Mouse (Mus musculus): ENCODE measurements around the gene Tnfrsf17. TPM values are rescaled to one million over a fixed set of nuclear protein-coding genes. Genes with fewer than 3 reads are reported as not detected.
A peak's percentile ranks its signal among the peaks of the same experiment; 100 is the strongest.
"Not testable (repeated sequence)": the region's sequence is repeated elsewhere in the genome, so short reads cannot be mapped to it uniquely, and the experiment has no call there.

The Tnfrsf17 gene
- polyA plus RNA-seq, 1 experiment from 2014 or later = not detected

DNA sequence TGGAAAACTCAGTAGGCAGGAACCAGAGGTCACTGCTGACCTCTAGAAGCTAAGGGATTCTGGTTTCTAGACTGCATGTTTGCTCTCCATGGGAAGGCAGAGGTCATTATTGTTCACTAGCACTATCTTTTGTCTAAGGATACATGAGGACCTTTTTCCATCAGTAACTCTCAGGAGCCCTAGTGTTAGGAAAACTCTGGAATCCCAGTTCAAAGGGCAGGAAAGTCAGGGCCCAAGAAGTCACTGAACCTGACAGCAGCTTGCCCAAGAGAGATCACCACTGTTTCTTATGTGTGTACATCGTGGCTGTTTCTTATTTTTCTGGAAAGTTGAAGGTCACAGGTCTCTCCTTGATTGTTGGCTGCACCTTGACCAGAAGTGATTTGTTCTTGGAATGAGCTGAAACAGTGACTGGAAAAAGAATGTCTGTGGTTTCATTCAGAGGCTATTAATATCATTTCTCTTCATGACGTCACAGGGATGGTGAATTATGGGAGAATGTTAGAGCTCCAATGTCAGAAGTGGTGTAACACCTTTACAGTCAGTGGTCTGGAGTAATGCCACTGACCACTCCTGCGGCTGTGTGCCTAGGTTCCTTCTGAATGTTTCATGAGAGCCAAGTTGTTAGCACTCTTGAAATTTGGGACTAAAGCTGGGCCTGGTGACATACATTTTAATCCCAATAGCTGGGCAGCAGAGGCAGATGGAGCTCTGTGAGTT, 16.6 kb downstream of the Tnfrsf17 start:
- ATAC-seq (replicated peaks; ENCODE audit: low FRiP score, low read depth) (0 out of 2 replicates have a peak, but pooled peaks have one; percentile 52), DNase-seq (ENCODE audit: low spot score) (no peak)
- Histone ChIP-seq H3K9me3 (replicated peaks; ENCODE audit: low read length) (no peaks in the 10 kb centered on the region), H3K4me3 (replicated peaks; ENCODE audit: low read depth, low read length) (no peak overlapping the region), H3K9ac (ENCODE audit: low read depth, low read length) (no peak overlapping the region), H3K4me2 (ENCODE audit: low read length) (no peak overlapping the region), H3K4me1 (replicated peaks; ENCODE audit: insufficient read depth, low read length) (no peaks in the 10 kb centered on the region), H3K36me3 (ENCODE audit: insufficient read depth, low read length) (no peaks in the 10 kb centered on the region), H3K27me3 (ENCODE audit: insufficient read depth, low read length) (no peaks in the 10 kb centered on the region), H3K27ac (0 out of 2 replicates have a peak overlapping the region, but pooled peaks have one; percentile 31)
- TF ChIP-seq CTCF (IDR thresholded peaks at IDR 0.05; ENCODE audit: low read depth) = no peak
- 65% methylated on average over 3 of the region's 3 CpGs for WGBS

- Histone ChIP-seq H3K27me3 (ENCODE audit: insufficient read depth, low read length) (no peaks in the 10 kb centered on the region), H3K4me3 (replicated peaks; ENCODE audit: low read depth, low read length) (no peak overlapping the region), H3K4me1 (replicated peaks; ENCODE audit: insufficient read depth, low read length) (no peaks in the 10 kb centered on the region), H3K9me3 (replicated peaks; ENCODE audit: low read length) (no peaks in the 10 kb centered on the region), H3K27ac (no peak overlapping the region), H3K36me3 (ENCODE audit: insufficient read depth, low read length) (no peaks in the 10 kb centered on the region), H3K9ac (ENCODE audit: low read depth, low read length) (no peak overlapping the region), H3K4me2 (ENCODE audit: low read length) (no peak overlapping the region)
- TF ChIP-seq CTCF (IDR thresholded peaks at IDR 0.05; ENCODE audit: low read depth) = no peak
- WGBS = 94% methylated on average over 1 of the region's 1 CpGs
- ATAC-seq (replicated peaks; ENCODE audit: low FRiP score, low read depth) (no peak), DNase-seq (ENCODE audit: low spot score) (no peak)
Observed at GRCm38 (mm10) chr16:11331030-11331429, 17.4 kb downstream of the Tnfrsf17 start.

- Histone ChIP-seq H3K4me2 (ENCODE audit: low read length) (no peak overlapping the region), H3K9me3 (replicated peaks; ENCODE audit: low read length) (no peaks in the 10 kb centered on the region), H3K4me3 (replicated peaks; ENCODE audit: low read depth, low read length) (no peak overlapping the region), H3K4me1 (replicated peaks; ENCODE audit: insufficient read depth, low read length) (no peaks in the 10 kb centered on the region), H3K27me3 (ENCODE audit: insufficient read depth, low read length) (no peaks in the 10 kb centered on the region), H3K9ac (ENCODE audit: low read depth, low read length) (no peak overlapping the region), H3K36me3 (ENCODE audit: insufficient read depth, low read length) (no peaks in the 10 kb centered on the region), H3K27ac (no peak overlapping the region; the same call in 1 of the 2 replicates)
- ATAC-seq (replicated peaks; ENCODE audit: low FRiP score, low read depth) (no peak), DNase-seq (ENCODE audit: low spot score) (peak; percentile 35)
- TF ChIP-seq CTCF (IDR thresholded peaks at IDR 0.05; ENCODE audit: low read depth) = no peak
- 78% methylated on average over 4 of the region's 4 CpGs for WGBS
Observed at GRCm38 (mm10) chr16:11343292-11343815, 29.7 kb downstream of the Tnfrsf17 start.

GRCm38 (mm10) chr16:11351903-11352302, 38.3 kb downstream of the Tnfrsf17 start:
- no peak overlapping the region for H3K4me3 ChIP-seq (replicated peaks; ENCODE audit: low read depth, low read length)
- ATAC-seq (replicated peaks; ENCODE audit: low FRiP score, low read depth) (no peak), DNase-seq (ENCODE audit: low spot score) (no peak)
- no peak for TF ChIP-seq CTCF (IDR thresholded peaks at IDR 0.05; ENCODE audit: low read depth)
- no peak overlapping the region for H3K9ac ChIP-seq (ENCODE audit: low read depth, low read length)
- H3K27me3 ChIP-seq (ENCODE audit: insufficient read depth, low read length) = no peaks in the 10 kb centered on the region
- H3K36me3 ChIP-seq (ENCODE audit: insufficient read depth, low read length) = peaks cover 10% of the 10 kb centered on the region; the same call in 1 of the 2 replicates
- no peaks in the 10 kb centered on the region for H3K9me3 ChIP-seq (replicated peaks; ENCODE audit: low read length)
- WGBS = 77% methylated on average over 7 of the region's 7 CpGs
- no peak overlapping the region for H3K4me2 ChIP-seq (ENCODE audit: low read length)
- H3K4me1 ChIP-seq (replicated peaks; ENCODE audit: insufficient read depth, low read length) = no peaks in the 10 kb centered on the region
- H3K27ac ChIP-seq = no peak overlapping the region; the same call in 1 of the 2 replicates

DNA sequence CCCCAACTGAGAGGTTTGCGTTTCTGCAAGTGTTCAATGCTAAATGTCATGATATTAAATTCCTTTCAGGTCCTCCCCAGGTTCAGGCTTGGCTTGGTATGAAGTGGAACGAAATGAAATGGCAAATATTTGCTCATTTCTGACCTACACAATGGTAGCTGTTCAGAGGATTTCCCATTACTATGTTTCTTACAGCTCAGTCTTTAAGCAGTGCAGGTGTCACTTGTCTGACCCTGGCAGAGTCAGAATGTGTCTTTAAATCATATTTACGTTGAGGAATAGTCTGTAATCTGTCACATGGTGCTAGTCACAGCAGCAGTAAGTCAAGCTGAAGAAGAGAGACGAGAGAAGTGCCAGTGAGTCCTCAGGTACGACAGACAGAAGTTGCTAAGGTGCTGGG, 45.6 kb downstream of the Tnfrsf17 start:
- no peak for DNase-seq (ENCODE audit: low spot score)
- H3K9ac ChIP-seq (ENCODE audit: low read depth, low read length) = no peak overlapping the region
- no peak for TF ChIP-seq CTCF (IDR thresholded peaks at IDR 0.05; ENCODE audit: low read depth)
- no peaks in the 10 kb centered on the region for H3K9me3 ChIP-seq (replicated peaks; ENCODE audit: low read length)
- ATAC-seq (replicated peaks; ENCODE audit: low FRiP score, low read depth) = no peak
- H3K27me3 ChIP-seq (ENCODE audit: insufficient read depth, low read length) = no peaks in the 10 kb centered on the region
- no peak overlapping the region for H3K27ac ChIP-seq
- no peak overlapping the region for H3K4me2 ChIP-seq (ENCODE audit: low read length)
- peaks cover 7% of the 10 kb centered on the region; the same call in 1 of the 2 replicates for H3K36me3 ChIP-seq (ENCODE audit: insufficient read depth, low read length)
- no peak overlapping the region for H3K4me3 ChIP-seq (replicated peaks; ENCODE audit: low read depth, low read length)
- WGBS = 63% methylated on average over 5 of the region's 5 CpGs
- no peaks in the 10 kb centered on the region; the same call in 1 of the 2 replicates for H3K4me1 ChIP-seq (replicated peaks; ENCODE audit: insufficient read depth, low read length)

GRCm38 (mm10) chr16:11359919-11360318, 46.3 kb downstream of the Tnfrsf17 start:
- Histone ChIP-seq H3K27ac (0 out of 2 replicates have a peak overlapping the region, but pooled peaks have one; percentile 13), H3K4me1 (replicated peaks; ENCODE audit: insufficient read depth, low read length) (no peaks in the 10 kb centered on the region; the same call in 1 of the 2 replicates), H3K9ac (ENCODE audit: low read depth, low read length) (no peak overlapping the region), H3K36me3 (ENCODE audit: insufficient read depth, low read length) (peaks cover 3% of the 10 kb centered on the region; the same call in 1 of the 2 replicates), H3K4me3 (replicated peaks; ENCODE audit: low read depth, low read length) (no peak overlapping the region), H3K27me3 (ENCODE audit: insufficient read depth, low read length) (no peaks in the 10 kb centered on the region), H3K9me3 (replicated peaks; ENCODE audit: low read length) (no peaks in the 10 kb centered on the region), H3K4me2 (ENCODE audit: low read length) (no peak overlapping the region)
- no peak for TF ChIP-seq CTCF (IDR thresholded peaks at IDR 0.05; ENCODE audit: low read depth)
- DNase-seq (ENCODE audit: low spot score) (no peak), ATAC-seq (replicated peaks; ENCODE audit: low FRiP score, low read depth) (no peak)
- 55% methylated on average over 10 of the region's 10 CpGs for WGBS

GRCm38 (mm10) chr16:11360576-11360975, 47.0 kb downstream of the Tnfrsf17 start:
- not testable (repeated sequence) for H3K27me3 ChIP-seq (ENCODE audit: insufficient read depth, low read length); ATAC-seq (replicated peaks; ENCODE audit: low FRiP score, low read depth); H3K9me3 ChIP-seq (replicated peaks; ENCODE audit: low read length); H3K4me3 ChIP-seq (replicated peaks; ENCODE audit: low read depth, low read length); H3K4me1 ChIP-seq (replicated peaks; ENCODE audit: insufficient read depth, low read length); H3K27ac ChIP-seq; H3K4me2 ChIP-seq (ENCODE audit: low read length); H3K9ac ChIP-seq (ENCODE audit: low read depth, low read length); DNase-seq (ENCODE audit: low spot score); H3K36me3 ChIP-seq (ENCODE audit: insufficient read depth, low read length)
- 94% methylated on average over 2 of the region's 2 CpGs for WGBS
